Comparison of ENCODE assay signal across 8 mouse cellular contexts in genomic region chr6:47453522-47454130, GRCm38 (mm10). TPM values are rescaled to one million over a fixed set of nuclear protein-coding genes. Genes with fewer than 3 reads are reported as not detected.
DNase-seq lines count a peak whose midpoint lies in the region; ATAC-seq lines count a peak whose summit lies in the region.

No protein-coding gene starts in this region.

- H3K4me3 ChIP-seq in forebrain, embryonic 12.5 days (replicated peaks), result peak overlapping the region; percentile 99
- H3K4me3 ChIP-seq in intestine, embryonic 14.5 days (ENCODE audit: low read depth, low read length), result peak overlapping the region; percentile 93
- peak overlapping the region; percentile 99 for H3K4me3 ChIP-seq in liver, embryonic 15.5 days (replicated peaks)
- H3K4me3 ChIP-seq in neural tube, embryonic 15.5 days (replicated peaks), result peak overlapping the region; percentile 98

- intact Hi-C loops in left cerebral cortex, postnatal 36 days (cut with DNase I), result loop anchor here (5.0 to 10.0 kb wide), 2 partner anchors 136 to 141 kb away; partner anchors contain the start of gene Ezh2

- H3K27me3 ChIP-seq in forebrain, embryonic 12.5 days, result no peaks in the 10 kb centered on the region
- H3K27me3 ChIP-seq in intestine, embryonic 14.5 days (replicated peaks; ENCODE audit: control insufficient read depth, insufficient read depth, low read length), result no peaks in the 10 kb centered on the region
- no peaks in the 10 kb centered on the region for H3K27me3 ChIP-seq in liver, embryonic 15.5 days
- H3K27me3 ChIP-seq in neural tube, embryonic 15.5 days (replicated peaks), result no peaks in the 10 kb centered on the region

- ATAC-seq in forebrain, embryonic 12.5 days (ENCODE audit: low FRiP score), result peak; percentile 79
- peak; percentile 76 for ATAC-seq in intestine, embryonic 14.5 days (replicated peaks; ENCODE audit: low FRiP score, low TSS enrichment, low read depth)
- ATAC-seq in liver, embryonic 15.5 days (ENCODE audit: insufficient read depth), result peak; percentile 51
- peak; percentile 65 for ATAC-seq in neural tube, embryonic 15.5 days (ENCODE audit: low FRiP score)

- peak overlapping the region; percentile 99 for H3K9ac ChIP-seq in forebrain, embryonic 12.5 days
- peak overlapping the region; percentile 99 for H3K9ac ChIP-seq in intestine, embryonic 14.5 days (ENCODE audit: low read length)
- H3K9ac ChIP-seq in liver, embryonic 15.5 days, result peak overlapping the region; percentile 100
- H3K9ac ChIP-seq in neural tube, embryonic 15.5 days (replicated peaks), result peak overlapping the region; percentile 99

- no peaks in the 10 kb centered on the region for H3K36me3 ChIP-seq in forebrain, embryonic 12.5 days (replicated peaks)
- H3K36me3 ChIP-seq in intestine, embryonic 14.5 days (ENCODE audit: control insufficient read depth, insufficient read depth, low read length), result no peaks in the 10 kb centered on the region
- no peaks in the 10 kb centered on the region for H3K36me3 ChIP-seq in liver, embryonic 15.5 days (replicated peaks)
- H3K36me3 ChIP-seq in neural tube, embryonic 15.5 days, result no peaks in the 10 kb centered on the region

- peak overlapping the region; percentile 99 for H3K27ac ChIP-seq in forebrain, embryonic 12.5 days
- peak overlapping the region; percentile 98 for H3K27ac ChIP-seq in intestine, embryonic 14.5 days (ENCODE audit: low read depth)
- H3K27ac ChIP-seq in liver, embryonic 15.5 days (replicated peaks), result peak overlapping the region; percentile 96
- peak overlapping the region; percentile 93 for H3K27ac ChIP-seq in neural tube, embryonic 15.5 days (replicated peaks)

- peak; percentile 16 for DNase-seq in left cerebral cortex, adult 11 months (ENCODE audit: low spot score)
- DNase-seq in left cerebral cortex, postnatal 36 days (ENCODE audit: low spot score in 2 of 2), result no peak
- peak; percentile 85 for DNase-seq in ZHBTc4 (ENCODE audit: low read depth, low spot score)
- peak; percentile 91 for DNase-seq in intestine, embryonic 14.5 days (ENCODE audit: low spot score)
- DNase-seq in thymus, postnatal 4 days, result peak; percentile 69

- under 1% methylated on average over 42 of the region's 42 CpGs for WGBS in forebrain, embryonic 12.5 days
- WGBS in intestine, embryonic 14.5 days, result under 1% methylated on average over 38 of the region's 42 CpGs
- WGBS in liver, embryonic 15.5 days (ENCODE audit: insufficient replicate concordance), result 1% methylated on average over 42 of the region's 42 CpGs
- WGBS in neural tube, embryonic 15.5 days, result under 1% methylated on average over 40 of the region's 42 CpGs

- peak overlapping the region; percentile 69 for H3K4me2 ChIP-seq in forebrain, embryonic 12.5 days
- peak overlapping the region; percentile 90 for H3K4me2 ChIP-seq in intestine, embryonic 14.5 days (ENCODE audit: low read length)
- peak overlapping the region; percentile 96 for H3K4me2 ChIP-seq in liver, embryonic 15.5 days
- peak overlapping the region; percentile 81 for H3K4me2 ChIP-seq in neural tube, embryonic 15.5 days

- peaks cover 26% of the 10 kb centered on the region for H3K4me1 ChIP-seq in forebrain, embryonic 12.5 days
- H3K4me1 ChIP-seq in intestine, embryonic 14.5 days (replicated peaks; ENCODE audit: control insufficient read depth, insufficient read depth, low read length), result peaks cover 15% of the 10 kb centered on the region
- peaks cover 37% of the 10 kb centered on the region for H3K4me1 ChIP-seq in liver, embryonic 15.5 days (replicated peaks)
- peaks cover 32% of the 10 kb centered on the region for H3K4me1 ChIP-seq in neural tube, embryonic 15.5 days

- H3K9me3 ChIP-seq in forebrain, embryonic 12.5 days, result no peaks in the 10 kb centered on the region
- no peaks in the 10 kb centered on the region for H3K9me3 ChIP-seq in intestine, embryonic 14.5 days (ENCODE audit: control insufficient read depth, low read length)
- no peaks in the 10 kb centered on the region for H3K9me3 ChIP-seq in liver, embryonic 15.5 days (replicated peaks)
- H3K9me3 ChIP-seq in neural tube, embryonic 15.5 days (replicated peaks), result no peaks in the 10 kb centered on the region

RNA-seq across cellular contexts. Expression of gene Cul1, which starts 0.4 kb away (rescaled TPM):
- total RNA-seq in left cerebral cortex, postnatal 36 days (2021), result 100 to 1,000 TPM; 113 to 126 TPM
- polyA plus RNA-seq in forebrain, embryonic 12.5 days (2016; fragmentation: Nextera tagmentation; extraction: Ambion mirVana), result 213 and 214 TPM in 2 replicates
- polyA plus RNA-seq in intestine, embryonic 14.5 days (2014; fragmentation: Nextera tagmentation; extraction: Ambion mirVana), result 124 and 140 TPM in 2 replicates
- 57.7 and 60.8 TPM in 2 replicates for polyA plus RNA-seq in liver, embryonic 15.5 days (2015; fragmentation: Nextera tagmentation; extraction: Ambion mirVana)
- 113 and 126 TPM in 2 replicates for polyA plus RNA-seq in neural tube, embryonic 15.5 days (2015; fragmentation: Nextera tagmentation; extraction: Ambion mirVana)

Comparison
In these comparisons a context has a peak if more than half of its experiments do, and no peak if none do; other contexts are left out.
1. DNase-seq: peak in left cerebral cortex, adult 11 months (single experiment), ZHBTc4 (single experiment), intestine, embryonic 14.5 days (single experiment) and thymus, postnatal 4 days (single experiment); none in left cerebral cortex, postnatal 36 days (0 of 2).
2. Peak in every context shown above with its lines, with median percentiles within 50 percentile points of each other: ATAC-seq, H3K27ac ChIP-seq, H3K4me2 ChIP-seq, H3K4me3 ChIP-seq and H3K9ac ChIP-seq.